In the genomic region with DNA sequence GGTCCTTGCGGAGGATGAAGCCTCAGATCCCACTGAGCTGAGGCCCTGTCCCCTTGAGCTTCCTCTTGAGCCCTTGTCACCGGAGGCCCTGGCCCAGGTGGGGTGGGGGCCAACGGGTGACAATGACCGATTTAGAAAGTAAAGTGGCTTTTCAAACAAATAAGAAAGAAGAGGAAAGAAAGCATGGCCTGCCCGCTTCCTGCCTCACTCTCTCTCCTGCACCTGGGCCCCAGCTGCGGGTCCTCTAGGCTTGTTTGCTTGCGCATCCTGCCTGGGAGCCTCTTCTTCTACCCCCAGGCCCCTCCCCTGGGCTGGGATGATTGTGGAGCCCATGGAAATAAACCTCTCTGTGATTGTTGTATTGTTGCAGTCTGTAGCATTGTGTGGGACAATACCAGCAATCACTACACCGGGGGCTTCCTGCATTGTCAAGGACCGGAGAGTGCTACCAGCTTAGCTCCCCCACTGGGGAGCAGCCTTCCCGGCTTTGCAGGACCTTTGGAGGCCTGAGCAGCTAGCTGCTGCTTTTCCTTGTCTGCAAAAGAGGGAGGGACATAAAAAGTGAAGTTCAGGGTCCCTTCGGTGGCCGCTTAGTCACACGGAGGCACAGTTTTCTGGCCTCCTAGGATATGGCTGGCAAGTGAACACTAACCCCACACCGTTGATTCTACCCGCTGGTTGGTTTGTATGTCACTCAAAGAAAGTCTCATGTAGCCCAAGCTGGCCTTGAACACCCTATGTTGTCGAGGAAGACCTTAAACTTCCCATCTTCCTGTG, we compare ENCODE assay signal across 8 mouse cellular contexts. TPM values are rescaled to one million over a fixed set of nuclear protein-coding genes. Genes with fewer than 3 reads are reported as not detected.
DNase-seq lines count a peak whose midpoint lies in the region; ATAC-seq lines count a peak whose summit lies in the region.
"Had no signal": no experiment of that assay in that cellular context is flagged by ENCODE, and none has a peak within 500 bp of the region (broad histone marks: within the 10 kb centered on the region; RNA-seq: fewer than 3 reads in every experiment).

No protein-coding gene starts in this region.

- H3K4me2 ChIP-seq in liver, embryonic 16.5 days (ENCODE audit: low read depth, low read length) = no peak overlapping the region
- no peak overlapping the region for H3K4me2 ChIP-seq in stomach, embryonic 15.5 days
- H3K4me2 ChIP-seq: liver, embryonic 12.5 days had no signal

- H3K4me1 ChIP-seq in liver, embryonic 16.5 days (ENCODE audit: control insufficient read depth, low read depth, low read length) = no peaks in the 10 kb centered on the region
- peaks cover 9% of the 10 kb centered on the region; the same call in 1 of the 2 replicates for H3K4me1 ChIP-seq in stomach, embryonic 15.5 days
- H3K4me1 ChIP-seq: liver, embryonic 12.5 days had no signal

- H3K27ac ChIP-seq in liver, embryonic 16.5 days (ENCODE audit: low read length) = peak overlapping the region; percentile 16; the same call in 1 of the 2 replicates
- H3K27ac ChIP-seq in stomach, embryonic 15.5 days = peak overlapping the region; percentile 57; the same call in 1 of the 2 replicates
- H3K27ac ChIP-seq: liver, embryonic 12.5 days had no signal

- H3K9ac ChIP-seq in liver, embryonic 16.5 days (ENCODE audit: low read depth, low read length) = no peak overlapping the region
- H3K9ac ChIP-seq in stomach, embryonic 15.5 days = no peak overlapping the region
- H3K9ac ChIP-seq: liver, embryonic 12.5 days had no signal

- H3K36me3 ChIP-seq in liver, embryonic 16.5 days (ENCODE audit: control insufficient read depth, insufficient read depth) = no peaks in the 10 kb centered on the region
- no peaks in the 10 kb centered on the region for H3K36me3 ChIP-seq in stomach, embryonic 15.5 days
- H3K36me3 ChIP-seq: liver, embryonic 12.5 days had no signal

- 36% methylated on average over 16 of the region's 16 CpGs for WGBS in liver, embryonic 16.5 days (ENCODE audit: insufficient replicate concordance)
- WGBS in stomach, embryonic 15.5 days = 45% methylated on average over 16 of the region's 16 CpGs

- no peaks in the 10 kb centered on the region for H3K9me3 ChIP-seq in liver, embryonic 16.5 days (replicated peaks; ENCODE audit: control insufficient read depth, low read length)
- H3K9me3 ChIP-seq in stomach, embryonic 15.5 days = no peaks in the 10 kb centered on the region
- H3K9me3 ChIP-seq: liver, embryonic 12.5 days had no signal

- no peak overlapping the region for H3K4me3 ChIP-seq in liver, embryonic 16.5 days (ENCODE audit: low read depth, low read length)
- no peak overlapping the region for H3K4me3 ChIP-seq in stomach, embryonic 15.5 days (replicated peaks)
- H3K4me3 ChIP-seq: liver, embryonic 12.5 days had no signal

- H3K27me3 ChIP-seq in liver, embryonic 16.5 days (ENCODE audit: control insufficient read depth, insufficient read depth, low read depth, low read length) = no peaks in the 10 kb centered on the region
- no peaks in the 10 kb centered on the region for H3K27me3 ChIP-seq in stomach, embryonic 15.5 days (replicated peaks)

- peak; percentile 24; the same call in 1 of the 2 replicates for ATAC-seq in liver, embryonic 16.5 days (ENCODE audit: low read depth)
- no peak for ATAC-seq in stomach, embryonic 15.5 days (ENCODE audit: insufficient read depth, low FRiP score, low read depth)
- ATAC-seq: liver, embryonic 12.5 days had no signal

- DNase-seq in liver = no peak
- DNase-seq in T-cell, adult 2 months (ENCODE audit: low spot score) = peak; percentile 81
- peak; percentile 82 for DNase-seq in induced T-regulatory cell, adult 2 months (ENCODE audit: low read depth)
- no peak for DNase-seq in testis, postnatal 14 days (ENCODE audit: low spot score)
- no peak for DNase-seq in ovary, postnatal 10 days (ENCODE audit: low spot score)

RNA-seq across cellular contexts. Expression of gene Rpl11, which starts 35.9 kb away (rescaled TPM):
- polyA plus RNA-seq in liver, embryonic 16.5 days (2015; fragmentation: Nextera tagmentation; extraction: Ambion mirVana) = 216 and 219 TPM in 2 replicates
- 336 and 456 TPM in 2 replicates for polyA plus RNA-seq in stomach, embryonic 15.5 days (2015; fragmentation: Nextera tagmentation; extraction: Ambion mirVana)

RNA-seq across cellular contexts. Expression of gene Id3, which starts 54.1 kb away (rescaled TPM):
- 37.5 and 40.6 TPM in 2 replicates for polyA plus RNA-seq in liver, embryonic 16.5 days (2015; fragmentation: Nextera tagmentation; extraction: Ambion mirVana)
- 274 and 292 TPM in 2 replicates for polyA plus RNA-seq in stomach, embryonic 15.5 days (2015; fragmentation: Nextera tagmentation; extraction: Ambion mirVana)

Comparison
In these comparisons a context has a peak if more than half of its experiments do, and no peak if none do; other contexts are left out.
1. DNase-seq: peak in T-cell, adult 2 months (single experiment) and induced T-regulatory cell, adult 2 months (single experiment); none in liver (single experiment), testis, postnatal 14 days (single experiment) and ovary, postnatal 10 days (single experiment).